35 mouse cellular contexts compared by ENCODE assay signal in genomic region chr1:153830746-153831145, GRCm38 (mm10). TPM values are rescaled to one million over a fixed set of nuclear protein-coding genes. Genes with fewer than 3 reads are reported as not detected.
A peak's percentile ranks its signal among the peaks of the same experiment; 100 is the strongest.
DNase-seq lines count a peak whose midpoint lies in the region; ATAC-seq lines count a peak whose summit lies in the region.
"Had no signal": no experiment of that assay in that cellular context is flagged by ENCODE, and none has a peak within 500 bp of the region (broad histone marks: within the 10 kb centered on the region; RNA-seq: fewer than 3 reads in every experiment).

No protein-coding gene starts in this region.

- peak; percentile 38 for DNase-seq in adrenal gland, postnatal 10 days
- no peak for DNase-seq in adrenal gland, postnatal 25 days
- peak; percentile 12 for DNase-seq in midbrain, embryonic 11.5 days (ENCODE audit: low spot score, missing footprints)
- DNase-seq in adrenal gland, postnatal 14 days = peak; percentile 51
- no peak for DNase-seq in cerebellum, postnatal 25 days
- DNase-seq: cerebellum, adult 11 months; cerebellum, adult 2 months; cerebellum, adult 9-11 months; cerebellum, postnatal 36 days; embryo, embryonic 11 days; gastrocnemius, postnatal 25 days; heart, postnatal 36 days; kidney, adult 11 months had no signal

- H3K4me1 ChIP-seq in midbrain, embryonic 11.5 days (ENCODE audit: control insufficient read depth, insufficient read depth, low read length) = no peaks in the 10 kb centered on the region
- H3K4me1 ChIP-seq in midbrain, embryonic 16.5 days (ENCODE audit: control insufficient read depth, insufficient read depth, low read length) = no peaks in the 10 kb centered on the region
- H3K4me1 ChIP-seq: embryonic facial prominence, embryonic 10.5 days; embryonic facial prominence, embryonic 13.5 days; forebrain, embryonic 12.5 days; forebrain, embryonic 15.5 days; hindbrain, embryonic 10.5 days; hindbrain, embryonic 13.5 days; intestine, embryonic 15.5 days had no signal

- H3K27me3 ChIP-seq in midbrain, embryonic 11.5 days (ENCODE audit: control insufficient read depth, insufficient read depth, low read length) = no peaks in the 10 kb centered on the region
- H3K27me3 ChIP-seq in midbrain, embryonic 16.5 days (ENCODE audit: control insufficient read depth, insufficient read depth, low read depth, low read length) = no peaks in the 10 kb centered on the region
- H3K27me3 ChIP-seq: embryonic facial prominence, embryonic 13.5 days; forebrain, embryonic 12.5 days; forebrain, embryonic 15.5 days; hindbrain, embryonic 13.5 days; intestine, embryonic 15.5 days had no signal

- H3K4me3 ChIP-seq in midbrain, embryonic 11.5 days (ENCODE audit: low read depth, low read length) = no peak overlapping the region
- H3K4me3 ChIP-seq in midbrain, embryonic 16.5 days (ENCODE audit: low read depth, low read length) = no peak overlapping the region
- H3K4me3 ChIP-seq: embryonic facial prominence, embryonic 10.5 days; embryonic facial prominence, embryonic 13.5 days; erythroblast, embryonic 14.5 days; forebrain, embryonic 12.5 days; forebrain, embryonic 15.5 days; hindbrain, embryonic 10.5 days; hindbrain, embryonic 13.5 days; intestine, embryonic 15.5 days had no signal

- H3K4me2 ChIP-seq in midbrain, embryonic 11.5 days = no peak overlapping the region
- H3K4me2 ChIP-seq in midbrain, embryonic 16.5 days (ENCODE audit: low read length) = no peak overlapping the region
- H3K4me2 ChIP-seq: embryonic facial prominence, embryonic 13.5 days; forebrain, embryonic 12.5 days; forebrain, embryonic 15.5 days; heart, embryonic 11.5 days; hindbrain, embryonic 13.5 days; intestine, embryonic 15.5 days had no signal

- no peak overlapping the region for H3K9ac ChIP-seq in midbrain, embryonic 11.5 days (ENCODE audit: low read length)
- no peak overlapping the region for H3K9ac ChIP-seq in midbrain, embryonic 16.5 days (ENCODE audit: low read depth, low read length)
- H3K9ac ChIP-seq: embryonic facial prominence, embryonic 13.5 days; forebrain, embryonic 12.5 days; forebrain, embryonic 15.5 days; hindbrain, embryonic 13.5 days; intestine, embryonic 15.5 days had no signal

- no peaks in the 10 kb centered on the region for H3K36me3 ChIP-seq in midbrain, embryonic 11.5 days (ENCODE audit: control insufficient read depth, insufficient read depth, low read length)
- H3K36me3 ChIP-seq in midbrain, embryonic 16.5 days (ENCODE audit: control insufficient read depth, insufficient read depth, low read length) = no peaks in the 10 kb centered on the region
- H3K36me3 ChIP-seq: embryonic facial prominence, embryonic 10.5 days; embryonic facial prominence, embryonic 13.5 days; forebrain, embryonic 12.5 days; forebrain, embryonic 15.5 days; hindbrain, embryonic 10.5 days; hindbrain, embryonic 13.5 days; intestine, embryonic 15.5 days had no signal

- no peak overlapping the region for H3K27ac ChIP-seq in midbrain, embryonic 11.5 days (ENCODE audit: low read depth, low read length)
- H3K27ac ChIP-seq in midbrain, embryonic 16.5 days (ENCODE audit: low read length) = no peak overlapping the region
- H3K27ac ChIP-seq: embryonic facial prominence, embryonic 10.5 days; embryonic facial prominence, embryonic 13.5 days; forebrain, embryonic 12.5 days; forebrain, embryonic 15.5 days; hindbrain, embryonic 10.5 days; hindbrain, embryonic 13.5 days; intestine, embryonic 15.5 days had no signal

- ATAC-seq in midbrain, embryonic 11.5 days (ENCODE audit: low FRiP score) = no peak
- ATAC-seq in midbrain, embryonic 16.5 days = no peak
- ATAC-seq: activated CD4-positive, CD25-positive, alpha-beta regulatory T cell, adult 4 months; CD4-positive, CD25-positive, alpha-beta regulatory T cell, adult 4 months; forebrain, embryonic 15.5 days; hindbrain, embryonic 16.5 days; intestine, embryonic 15.5 days had no signal

- 74% methylated on average over 4 of the region's 4 CpGs for WGBS in midbrain, embryonic 11.5 days
- WGBS in midbrain, embryonic 16.5 days = 77% methylated on average over 4 of the region's 4 CpGs

- H3K9me3 ChIP-seq in midbrain, embryonic 11.5 days (ENCODE audit: control insufficient read depth, low read length) = no peaks in the 10 kb centered on the region
- no peaks in the 10 kb centered on the region for H3K9me3 ChIP-seq in midbrain, embryonic 16.5 days (replicated peaks; ENCODE audit: control insufficient read depth, low read length, poor library complexity, severe bottlenecking)
- H3K9me3 ChIP-seq: embryonic facial prominence, embryonic 10.5 days; embryonic facial prominence, embryonic 13.5 days; forebrain, embryonic 12.5 days; forebrain, embryonic 15.5 days; hindbrain, embryonic 10.5 days; hindbrain, embryonic 13.5 days; intestine, embryonic 15.5 days had no signal

RNA-seq across cellular contexts. Expression of gene Rgsl1, which starts 13.2 kb away (rescaled TPM):
- total RNA-seq in adrenal gland, postnatal 10 days (2021) = under 1 TPM in 1 of 2 experiments, not detected in 1; 0.12 TPM
- 0.15 TPM in 1 of 2 replicates, not detected in the other for total RNA-seq in adrenal gland, postnatal 25 days (2021)
- not detected in 2 replicates for polyA plus RNA-seq in midbrain, embryonic 11.5 days (2014; fragmentation: Nextera tagmentation; extraction: Ambion mirVana)
- polyA plus RNA-seq in midbrain, embryonic 16.5 days (2015; fragmentation: Nextera tagmentation; extraction: Ambion mirVana) = 0.10 and 0.19 TPM in 2 replicates
- total RNA-seq in adrenal gland, postnatal 14 days (2021) = 0.30 TPM in 1 of 2 replicates, not detected in the other
- total RNA-seq: gastrocnemius, postnatal 25 days; granulocyte monocyte progenitor cell, adult 5-6 weeks; heart, adult 8-10 months; heart, postnatal 36 days; MEL had no signal
- polyA plus RNA-seq: activated CD4-positive, CD25-positive, alpha-beta regulatory T cell, adult 4 months; C2C12; erythroblast, embryonic 14.5 days; heart, embryonic 11.5 days; heart, embryonic 14.5 days; heart, postnatal 0 days; hindbrain, embryonic 10.5 days; intestine, embryonic 15.5 days had no signal

RNA-seq across cellular contexts. Expression of gene Teddm1b, which starts 43.4 kb away (rescaled TPM):
- not detected for total RNA-seq in adrenal gland, postnatal 10 days (2021)
- total RNA-seq in adrenal gland, postnatal 25 days (2021) = not detected in 2 replicates
- polyA plus RNA-seq in midbrain, embryonic 11.5 days (2014; fragmentation: Nextera tagmentation; extraction: Ambion mirVana) = 0.77 and 0.79 TPM in 2 replicates
- 0.28 and 0.35 TPM in 2 replicates for polyA plus RNA-seq in midbrain, embryonic 16.5 days (2015; fragmentation: Nextera tagmentation; extraction: Ambion mirVana)
- not detected in 2 replicates for total RNA-seq in adrenal gland, postnatal 14 days (2021)
- total RNA-seq: adrenal gland, postnatal 36 days; gastrocnemius, adult 8-10 months; gastrocnemius, postnatal 25 days; granulocyte monocyte progenitor cell, adult 5-6 weeks; heart, adult 8-10 months; heart, postnatal 36 days; MEL had no signal
- polyA plus RNA-seq: cerebellum, adult 2 months; cortical plate, adult 2 months; erythroblast, embryonic 14.5 days; heart, embryonic 14.5 days had no signal

Comparison
In these comparisons a context has a peak if more than half of its experiments do, and no peak if none do; other contexts are left out.
1. DNase-seq: peak in adrenal gland, postnatal 10 days (single experiment), midbrain, embryonic 11.5 days (single experiment) and adrenal gland, postnatal 14 days (single experiment); none in adrenal gland, postnatal 25 days (single experiment) and cerebellum, postnatal 25 days (0 of 2).